Mouse (Mus musculus): ENCODE measurements around the gene Qprt. TPM values are rescaled to one million over a fixed set of nuclear protein-coding genes. Genes with fewer than 3 reads are reported as not detected.

The Qprt gene
- polyA plus RNA-seq, 1 experiment: 0.86 TPM

GRCm38 (mm10) chr7:127134821-127135447 lies 12.9 kb upstream of the Qprt start:
- peak in 1 of 2 experiments; percentile 36 for DNase-seq (ENCODE audit: extremely low spot score in 1 of 2, low spot score in 1 of 2)

GRCm38 (mm10) chr7:127133125-127133524 lies 11.1 kb upstream of the Qprt start:
- no peak for DNase-seq (ENCODE audit: extremely low spot score in 1 of 2, low spot score in 1 of 2)

GRCm38 (mm10) chr7:127129638-127130037 lies 7.6 kb upstream of the Qprt start:
- DNase-seq (ENCODE audit: extremely low spot score in 1 of 2, low spot score in 1 of 2): peak; percentile 35 to 75

- DNase-seq (ENCODE audit: extremely low spot score in 1 of 2, low spot score in 1 of 2): no peak
Measured at GRCm38 (mm10) chr7:127121061-127121910, 740 bp downstream of the Qprt start.

- no peak for DNase-seq (ENCODE audit: extremely low spot score in 1 of 2, low spot score in 1 of 2)
Measured at GRCm38 (mm10) chr7:127118671-127119445, 3.2 kb downstream of the Qprt start.

GRCm38 (mm10) chr7:127117948-127118347 lies 4.1 kb downstream of the Qprt start:
- no peak for DNase-seq (ENCODE audit: extremely low spot score in 1 of 2, low spot score in 1 of 2)

GRCm38 (mm10) chr7:127116331-127116935 lies 5.6 kb downstream of the Qprt start:
- peak in 1 of 2 experiments; percentile 62 for DNase-seq (ENCODE audit: extremely low spot score in 1 of 2, low spot score in 1 of 2)

- no peak for DNase-seq (ENCODE audit: extremely low spot score in 1 of 2, low spot score in 1 of 2)
Measured at GRCm38 (mm10) chr7:127114920-127115319, 7.1 kb downstream of the Qprt start.

GRCm38 (mm10) chr7:127113614-127114259 lies 8.3 kb downstream of the Qprt start:
- no peak for DNase-seq (ENCODE audit: extremely low spot score in 1 of 2, low spot score in 1 of 2)

- DNase-seq (ENCODE audit: extremely low spot score in 1 of 2, low spot score in 1 of 2): peak in 1 of 2 experiments; percentile 52
Measured at GRCm38 (mm10) chr7:127112921-127113597, 9.0 kb downstream of the Qprt start.

- DNase-seq (ENCODE audit: extremely low spot score in 1 of 2, low spot score in 1 of 2): peak in 1 of 2 experiments; percentile 72
Measured at GRCm38 (mm10) chr7:127112251-127112841, 9.7 kb downstream of the Qprt start.

- DNase-seq (ENCODE audit: extremely low spot score in 1 of 2, low spot score in 1 of 2): peak in 1 of 2 experiments; percentile 67
Measured at GRCm38 (mm10) chr7:127111461-127111860, 10.6 kb downstream of the Qprt start.

- peak; percentile 51 to 88 for DNase-seq (ENCODE audit: extremely low spot score in 1 of 2, low spot score in 1 of 2)
Measured at GRCm38 (mm10) chr7:127110239-127111007, 11.6 kb downstream of the Qprt start.

GRCm38 (mm10) chr7:127105551-127105950 lies 16.5 kb downstream of the Qprt start:
- DNase-seq (ENCODE audit: extremely low spot score in 1 of 2, low spot score in 1 of 2): no peak

GRCm38 (mm10) chr7:127104560-127105332 lies 17.3 kb downstream of the Qprt start:
- peak; percentile 44 to 94 for DNase-seq (ENCODE audit: extremely low spot score in 1 of 2, low spot score in 1 of 2)

- no peak for DNase-seq (ENCODE audit: extremely low spot score in 1 of 2, low spot score in 1 of 2)
Measured at GRCm38 (mm10) chr7:127103960-127104359, 18.1 kb downstream of the Qprt start.

GRCm38 (mm10) chr7:127102148-127102547 lies 19.9 kb downstream of the Qprt start:
- DNase-seq (ENCODE audit: extremely low spot score in 1 of 2, low spot score in 1 of 2): no peak
